8 mouse cellular contexts compared by ENCODE assay signal in genomic region chr19:54044507-54045371, GRCm38 (mm10). TPM values are rescaled to one million over a fixed set of nuclear protein-coding genes. Genes with fewer than 3 reads are reported as not detected.
A peak's percentile ranks its signal among the peaks of the same experiment; 100 is the strongest.
DNase-seq lines count a peak whose midpoint lies in the region; ATAC-seq and TF ChIP-seq lines count a peak whose summit lies in the region.

No protein-coding gene starts in this region.

- TF ChIP-seq EP300 in lung, postnatal 0 days (IDR thresholded peaks at IDR 0.05), result no peak

- H3K4me3 ChIP-seq in hindbrain, embryonic 13.5 days, result peak overlapping the region; percentile 64
- peak overlapping the region; percentile 47 for H3K4me3 ChIP-seq in lung, postnatal 0 days (ENCODE audit: low read depth, low read length)

- ATAC-seq in Patski, result peak; percentile 85
- ATAC-seq in hindbrain, embryonic 13.5 days (ENCODE audit: low FRiP score), result peak; percentile 89
- ATAC-seq in lung, postnatal 0 days, result peak; percentile 42

- H3K36me3 ChIP-seq in hindbrain, embryonic 13.5 days, result no peaks in the 10 kb centered on the region
- H3K36me3 ChIP-seq in lung, postnatal 0 days (ENCODE audit: insufficient read depth, low read length), result no peaks in the 10 kb centered on the region

- peaks cover 38% of the 10 kb centered on the region for H3K27me3 ChIP-seq in Patski
- peaks cover 42% of the 10 kb centered on the region for H3K27me3 ChIP-seq in hindbrain, embryonic 13.5 days
- H3K27me3 ChIP-seq in lung, postnatal 0 days (replicated peaks; ENCODE audit: insufficient read depth, low read length), result peaks cover 49% of the 10 kb centered on the region

- in situ Hi-C loops in Patski (cut with MboI; ENCODE audit: low pct_unique_long_range_greater_than_20kb), result loop anchor here (5.0 to 25.0 kb wide), 3 partner anchors 1018 to 1268 kb away; partner anchors contain the start of genes Vti1a and Zdhhc6

- CTCF ChIA-PET in Patski (lab: Charles Lee), result interaction anchor here (0.9 to 2.1 kb wide), 7 partner anchors 10 to 1162 kb away, joined by 3 to 8 read pairs (median 5); no protein-coding TSS in a partner anchor

- TF ChIP-seq CTCF in Patski (IDR thresholded peaks at IDR 0.05), result no peak
- peak; percentile 80 for TF ChIP-seq CTCF in lung, postnatal 0 days (IDR thresholded peaks at IDR 0.05)

- peak overlapping the region; percentile 82 for H3K27ac ChIP-seq in hindbrain, embryonic 13.5 days
- no peak overlapping the region for H3K27ac ChIP-seq in lung, postnatal 0 days (ENCODE audit: low read length)

- peak overlapping the region; percentile 86 for H3K9ac ChIP-seq in hindbrain, embryonic 13.5 days
- 0 out of 2 replicates have a peak overlapping the region, but pooled peaks have one; percentile 32 for H3K9ac ChIP-seq in lung, postnatal 0 days (replicated peaks; ENCODE audit: low read depth)

- under 1% methylated on average over 59 of the region's 59 CpGs for WGBS in hindbrain, embryonic 13.5 days
- 2% methylated on average over 51 of the region's 59 CpGs for WGBS in lung, postnatal 0 days

- DNase-seq in Patski (ENCODE audit: low read depth, low spot score), result no peak
- peak; percentile 41 to 54 for DNase-seq in cerebellum, adult 18-20 months
- DNase-seq in forelimb bud, embryonic 11.5 days (ENCODE audit: low read depth, low spot score), result peak; percentile 84
- DNase-seq in layer of hippocampus, postnatal 10 days (ENCODE audit: low spot score in 2 of 2), result peak; percentile 88 to 89
- peak; percentile 56 for DNase-seq in lung, postnatal 0 days (ENCODE audit: low spot score)
- DNase-seq in retina, postnatal 1 day, result peak; percentile 90
- no peak for DNase-seq in c-Kit-positive CD71-positive TER-119-positive erythroid progenitor cells, embryonic 14.5 days (ENCODE audit: low spot score)

- POLR2A ChIA-PET in Patski (lab: Charles Lee), result interaction anchor here (0.6 kb wide), 1 partner anchor 296 kb away, joined by 3 read pairs; no protein-coding TSS in a partner anchor

- H3K4me1 ChIP-seq in hindbrain, embryonic 13.5 days (replicated peaks), result peaks cover 42% of the 10 kb centered on the region
- peaks cover 23% of the 10 kb centered on the region for H3K4me1 ChIP-seq in lung, postnatal 0 days (ENCODE audit: insufficient read depth, low read depth, low read length)

- peak overlapping the region; percentile 99 for H3K4me2 ChIP-seq in hindbrain, embryonic 13.5 days
- peak overlapping the region; percentile 92 for H3K4me2 ChIP-seq in lung, postnatal 0 days (replicated peaks; ENCODE audit: low read depth, low read length)

- no peaks in the 10 kb centered on the region for H3K9me3 ChIP-seq in hindbrain, embryonic 13.5 days
- no peaks in the 10 kb centered on the region for H3K9me3 ChIP-seq in lung, postnatal 0 days (ENCODE audit: low read length)

RNA-seq across cellular contexts. Expression of gene Adra2a, which starts 0.8 kb away (rescaled TPM):
- 0.10 TPM for polyA plus RNA-seq in Patski (2021)
- 3.3 and 4.1 TPM in 2 replicates for polyA plus RNA-seq in hindbrain, embryonic 13.5 days (2015; fragmentation: Nextera tagmentation; extraction: Ambion mirVana)
- 10 to 100 TPM; 15.2 to 16.3 TPM for total RNA-seq in layer of hippocampus, postnatal 10 days (2021)
- polyA plus RNA-seq in lung, postnatal 0 days (2015; fragmentation: Nextera tagmentation; extraction: Ambion mirVana), result 0.08 and 0.14 TPM in 2 replicates

Comparison
In these comparisons a context has a peak if more than half of its experiments do, and no peak if none do; other contexts are left out.
1. DNase-seq: peak in cerebellum, adult 18-20 months (2 of 2), forelimb bud, embryonic 11.5 days (single experiment), layer of hippocampus, postnatal 10 days (2 of 2), lung, postnatal 0 days (single experiment) and retina, postnatal 1 day (single experiment); none in Patski (single experiment) and c-Kit-positive CD71-positive TER-119-positive erythroid progenitor cells, embryonic 14.5 days (single experiment).
2. Peak in every context shown above with its lines, with median percentiles within 50 percentile points of each other: ATAC-seq.